ENCODE assay signal across 12 mouse cellular contexts in the genomic region with DNA sequence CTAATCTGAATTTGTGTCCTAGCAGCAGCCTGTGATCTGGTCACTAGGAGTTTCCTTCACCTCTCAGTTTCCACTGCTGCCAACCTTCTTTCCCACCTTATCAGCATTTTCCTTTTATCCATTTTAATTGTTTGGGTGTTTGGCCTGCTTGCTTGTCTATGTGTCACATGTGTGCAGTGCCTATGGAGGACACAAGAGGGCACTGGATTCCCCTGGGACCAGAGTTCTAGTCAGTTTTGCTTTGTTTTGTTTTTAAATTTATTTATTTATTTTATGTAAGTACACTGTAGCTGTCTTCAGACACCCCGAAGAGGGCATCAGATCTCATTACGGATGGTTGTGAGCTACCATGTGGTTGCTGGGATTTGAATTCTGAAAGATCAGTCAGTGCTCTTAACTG. TPM values are rescaled to one million over a fixed set of nuclear protein-coding genes. Genes with fewer than 3 reads are reported as not detected.
A peak's percentile ranks its signal among the peaks of the same experiment; 100 is the strongest.
DNase-seq lines count a peak whose midpoint lies in the region; ATAC-seq and TF ChIP-seq lines count a peak whose summit lies in the region.
"Had no signal": no experiment of that assay in that cellular context is flagged by ENCODE, and none has a peak within 500 bp of the region (broad histone marks: within the 10 kb centered on the region; RNA-seq: fewer than 3 reads in every experiment).

No protein-coding gene starts in this region.

- no peaks in the 10 kb centered on the region for H3K4me1 ChIP-seq in limb, embryonic 11.5 days (ENCODE audit: control insufficient read depth, insufficient read depth, low read length)
- H3K4me1 ChIP-seq in limb, embryonic 10.5 days, result peaks cover 5% of the 10 kb centered on the region; the same call in 1 of the 2 replicates
- no peaks in the 10 kb centered on the region for H3K4me1 ChIP-seq in bone marrow, adult 2 months (ENCODE audit: control insufficient read depth, insufficient read depth, low read length)
- H3K4me1 ChIP-seq: stomach, embryonic 15.5 days had no signal

- 92% methylated on average over 2 of the region's 2 CpGs for WGBS in limb, embryonic 11.5 days
- WGBS in limb, embryonic 10.5 days, result 92% methylated on average over 2 of the region's 2 CpGs
- 75% methylated on average over 2 of the region's 2 CpGs for WGBS in bone marrow, adult 2 months

- ATAC-seq in limb, embryonic 11.5 days (ENCODE audit: insufficient number of reproducible peaks, low FRiP score, low TSS enrichment, low read depth), result no peak

- TF ChIP-seq CTCF in bone marrow, adult 2 months (IDR thresholded peaks at IDR 0.05; ENCODE audit: control insufficient read depth, insufficient read depth, low read length), result peak; percentile 55; the same call in 1 of the 2 replicates

- no peak overlapping the region for H3K4me2 ChIP-seq in limb, embryonic 11.5 days (ENCODE audit: low read depth, severe bottlenecking)
- H3K4me2 ChIP-seq: stomach, embryonic 15.5 days had no signal

- H3K9me3 ChIP-seq in limb, embryonic 11.5 days (ENCODE audit: control insufficient read depth, low read length), result no peaks in the 10 kb centered on the region
- H3K9me3 ChIP-seq in limb, embryonic 10.5 days (replicated peaks), result no peaks in the 10 kb centered on the region
- H3K9me3 ChIP-seq: stomach, embryonic 15.5 days had no signal

- no peak overlapping the region for H3K27ac ChIP-seq in limb, embryonic 11.5 days (replicated peaks; ENCODE audit: low read depth, low read length)
- H3K27ac ChIP-seq in limb, embryonic 10.5 days, result no peak overlapping the region
- no peak overlapping the region for H3K27ac ChIP-seq in bone marrow, adult 2 months (ENCODE audit: control insufficient read depth, insufficient read depth, low read depth, low read length, poor library complexity)
- H3K27ac ChIP-seq: stomach, embryonic 15.5 days had no signal

- no peaks in the 10 kb centered on the region for H3K27me3 ChIP-seq in limb, embryonic 11.5 days (ENCODE audit: control insufficient read depth, insufficient read depth, low read length)
- no peaks in the 10 kb centered on the region for H3K27me3 ChIP-seq in limb, embryonic 10.5 days (ENCODE audit: low read depth, poor library complexity, severe bottlenecking)
- H3K27me3 ChIP-seq: stomach, embryonic 15.5 days had no signal

- no peak overlapping the region for H3K4me3 ChIP-seq in limb, embryonic 11.5 days (ENCODE audit: low read depth, low read length)
- no peak overlapping the region for H3K4me3 ChIP-seq in limb, embryonic 10.5 days
- no peak overlapping the region for H3K4me3 ChIP-seq in bone marrow, adult 2 months (replicated peaks; ENCODE audit: control insufficient read depth, low read depth, low read length)
- H3K4me3 ChIP-seq: stomach, embryonic 15.5 days had no signal

- H3K9ac ChIP-seq in limb, embryonic 11.5 days (ENCODE audit: low read length), result no peak overlapping the region
- H3K9ac ChIP-seq: stomach, embryonic 15.5 days had no signal

- peak; percentile 39 for DNase-seq in embryo, embryonic 10.5 days (ENCODE audit: low spot score)
- DNase-seq in embryo, embryonic 10 days (ENCODE audit: low spot score), result no peak
- peak; percentile 37 for DNase-seq in limb, embryonic 11.5 days (ENCODE audit: low spot score)
- no peak for DNase-seq in limb, embryonic 10.5 days (ENCODE audit: low spot score)
- peak; percentile 49 for DNase-seq in retina, embryonic 14.5 days (ENCODE audit: low spot score)
- no peak for DNase-seq in left cerebral cortex, adult 18-20 months (ENCODE audit: low spot score in 2 of 2)
- no peak for DNase-seq in layer of hippocampus, adult 8-10 months (ENCODE audit: low spot score in 2 of 2)
- DNase-seq: cerebellum, postnatal 36 days; gastrocnemius, postnatal 36 days; left cerebral cortex, postnatal 4 days had no signal

- TF ChIP-seq POLR2A in bone marrow, adult 2 months (IDR thresholded peaks at IDR 0.05; ENCODE audit: borderline replicate concordance, control insufficient read depth, low read depth, low read length), result no peak

- H3K36me3 ChIP-seq in limb, embryonic 11.5 days (ENCODE audit: control insufficient read depth, insufficient read depth, low read length), result peaks cover 19% of the 10 kb centered on the region
- peaks cover 60% of the 10 kb centered on the region for H3K36me3 ChIP-seq in limb, embryonic 10.5 days

RNA-seq across cellular contexts. Expression of gene Maml1, which starts 22.9 kb away (rescaled TPM):
- polyA plus RNA-seq in limb, embryonic 11.5 days (2014; fragmentation: Nextera tagmentation; extraction: Ambion mirVana), result 14.4 and 14.6 TPM in 2 replicates
- polyA plus RNA-seq in limb, embryonic 10.5 days (2016; fragmentation: Nextera tagmentation; extraction: Ambion mirVana), result 7.3 and 7.7 TPM in 2 replicates
- polyA plus RNA-seq in bone marrow, adult 2 months (2011; ENCODE audit: insufficient read depth, insufficient read length, low replicate concordance, missing spikeins), result 1.8 and 9.2 TPM in 2 replicates
- total RNA-seq in left cerebral cortex, adult 18-20 months (2021), result 10 to 100 TPM; 10.3 to 10.7 TPM
- 10 to 100 TPM; 10.6 to 12.0 (median 11.6) TPM for total RNA-seq in layer of hippocampus, adult 8-10 months (2022)

RNA-seq across cellular contexts. Expression of gene Ltc4s, which starts 30.7 kb away (rescaled TPM):
- 0.57 TPM in 1 of 2 replicates, not detected in the other for polyA plus RNA-seq in limb, embryonic 11.5 days (2014; fragmentation: Nextera tagmentation; extraction: Ambion mirVana)
- polyA plus RNA-seq in limb, embryonic 10.5 days (2016; fragmentation: Nextera tagmentation; extraction: Ambion mirVana), result 0.55 and 0.90 TPM in 2 replicates
- polyA plus RNA-seq in bone marrow, adult 2 months (2011; ENCODE audit: insufficient read depth, insufficient read length, low replicate concordance, missing spikeins), result 3.9 and 6.7 TPM in 2 replicates
- 1 to 10 TPM; 6.1 to 7.0 TPM for total RNA-seq in left cerebral cortex, adult 18-20 months (2021)
- 10 to 100 TPM in 2 of 4 experiments, 1 to 10 TPM in 2; 6.2 to 23.4 (median 10.7) TPM for total RNA-seq in layer of hippocampus, adult 8-10 months (2022)

RNA-seq across cellular contexts. Expression of gene Canx, which starts 56.3 kb away (rescaled TPM):
- 242 and 250 TPM in 2 replicates for polyA plus RNA-seq in limb, embryonic 11.5 days (2014; fragmentation: Nextera tagmentation; extraction: Ambion mirVana)
- 311 and 334 TPM in 2 replicates for polyA plus RNA-seq in limb, embryonic 10.5 days (2016; fragmentation: Nextera tagmentation; extraction: Ambion mirVana)
- 160 and 195 TPM in 2 replicates for polyA plus RNA-seq in bone marrow, adult 2 months (2011; ENCODE audit: insufficient read depth, insufficient read length, low replicate concordance, missing spikeins)
- 100 to 1,000 TPM; 398 to 431 TPM for total RNA-seq in left cerebral cortex, adult 18-20 months (2021)
- 100 to 1,000 TPM; 388 to 462 (median 411) TPM for total RNA-seq in layer of hippocampus, adult 8-10 months (2022)

RNA-seq across cellular contexts. Expression of gene Mgat4b, which starts 58.5 kb away (rescaled TPM):
- 18.4 and 22.1 TPM in 2 replicates for polyA plus RNA-seq in limb, embryonic 11.5 days (2014; fragmentation: Nextera tagmentation; extraction: Ambion mirVana)
- polyA plus RNA-seq in limb, embryonic 10.5 days (2016; fragmentation: Nextera tagmentation; extraction: Ambion mirVana), result 27.7 and 28.6 TPM in 2 replicates
- polyA plus RNA-seq in bone marrow, adult 2 months (2011; ENCODE audit: insufficient read depth, insufficient read length, low replicate concordance, missing spikeins), result 15.7 and 20.7 TPM in 2 replicates
- 10 to 100 TPM; 65.8 to 72.0 TPM for total RNA-seq in left cerebral cortex, adult 18-20 months (2021)
- total RNA-seq in layer of hippocampus, adult 8-10 months (2022), result 10 to 100 TPM; 73.7 to 78.1 (median 76.2) TPM

RNA-seq across cellular contexts. Expression of gene Sqstm1, which starts 58.5 kb away (rescaled TPM):
- polyA plus RNA-seq in limb, embryonic 11.5 days (2014; fragmentation: Nextera tagmentation; extraction: Ambion mirVana), result 133 and 136 TPM in 2 replicates
- 111 and 137 TPM in 2 replicates for polyA plus RNA-seq in limb, embryonic 10.5 days (2016; fragmentation: Nextera tagmentation; extraction: Ambion mirVana)
- polyA plus RNA-seq in bone marrow, adult 2 months (2011; ENCODE audit: insufficient read depth, insufficient read length, low replicate concordance, missing spikeins), result 172 TPM in 2 replicates
- total RNA-seq in left cerebral cortex, adult 18-20 months (2021), result 100 to 1,000 TPM; 492 to 540 TPM
- total RNA-seq in layer of hippocampus, adult 8-10 months (2022), result 100 to 1,000 TPM; 473 to 497 (median 477) TPM

Comparison
In these comparisons a context has a peak if more than half of its experiments do, and no peak if none do; other contexts are left out.
1. DNase-seq: peak in embryo, embryonic 10.5 days (single experiment), limb, embryonic 11.5 days (single experiment) and retina, embryonic 14.5 days (single experiment); none in embryo, embryonic 10 days (single experiment), limb, embryonic 10.5 days (single experiment), left cerebral cortex, adult 18-20 months (0 of 2) and layer of hippocampus, adult 8-10 months (0 of 2).